Mouse (Mus musculus): ENCODE data around the gene Prkacb. TPM values are rescaled to one million over a fixed set of nuclear protein-coding genes. Genes with fewer than 3 reads are reported as not detected.
A peak's percentile ranks its signal among the peaks of the same experiment; 100 is the strongest.
"Not testable (repeated sequence)": the region's sequence is repeated elsewhere in the genome, so short reads cannot be mapped to it uniquely, and the experiment has no call there.

The Prkacb gene
- polyA plus RNA-seq, 3 experiments from 2014 or later, result 115 to 151 (median 125) TPM

DNA sequence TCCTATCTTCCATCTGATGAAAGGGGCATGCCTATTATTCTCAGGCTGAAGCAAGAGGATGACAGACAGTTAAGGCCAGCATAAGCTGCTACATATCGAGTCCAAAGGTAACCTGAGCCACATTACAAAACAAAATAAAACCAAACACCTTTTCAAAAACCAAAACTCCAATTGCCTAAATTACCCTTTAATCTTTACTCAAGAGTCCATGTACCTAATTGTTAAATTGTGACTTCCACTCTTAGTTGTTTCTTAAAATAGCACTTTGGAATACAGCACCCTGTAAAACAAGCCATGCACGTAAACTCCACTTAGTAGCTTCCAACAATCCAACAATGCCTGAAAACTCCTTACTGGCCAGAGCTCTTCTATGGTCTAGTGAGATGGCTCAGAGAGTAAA, 34.3 kb downstream of the Prkacb start:
- no peak for ATAC-seq

DNA sequence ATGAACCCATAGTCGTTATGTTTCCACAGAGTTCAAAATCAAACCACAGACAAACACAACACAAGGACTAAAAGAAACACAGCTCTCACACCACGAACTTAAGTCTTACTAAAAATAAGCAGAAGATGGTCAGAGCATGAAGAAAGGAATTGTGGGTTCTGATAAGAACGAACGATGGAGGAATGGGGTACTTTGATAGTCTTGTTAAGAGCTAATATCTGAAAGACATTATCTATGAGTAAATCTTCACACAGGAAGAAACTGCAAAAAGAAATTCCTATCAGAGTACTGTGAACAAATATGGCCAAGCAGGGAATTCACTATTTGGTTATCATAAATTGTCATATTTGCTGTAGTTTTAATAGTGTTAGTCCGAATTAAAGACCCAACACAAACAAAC, 36.1 kb downstream of the Prkacb start:
- ATAC-seq, result no peak

DNA sequence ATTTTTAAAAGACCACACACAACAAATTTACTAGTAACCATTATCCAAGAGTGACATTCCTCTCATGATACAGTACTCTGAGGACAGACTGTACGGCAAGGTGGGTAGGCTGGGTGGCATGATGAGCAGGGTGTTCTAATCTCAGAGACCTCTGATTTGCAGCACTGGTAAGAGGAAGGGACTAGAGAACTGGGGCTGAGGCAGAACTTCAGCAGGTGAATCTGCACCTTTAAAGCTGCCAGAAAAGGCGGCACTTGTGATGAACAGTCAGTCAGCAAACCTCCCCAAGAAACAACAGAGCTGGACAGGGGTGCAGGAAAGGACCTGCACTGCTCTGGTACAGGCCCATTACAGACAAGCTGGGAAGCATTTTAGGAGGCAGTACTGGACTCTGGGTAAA, 41.9 kb downstream of the Prkacb start:
- no peak for ATAC-seq

DNA sequence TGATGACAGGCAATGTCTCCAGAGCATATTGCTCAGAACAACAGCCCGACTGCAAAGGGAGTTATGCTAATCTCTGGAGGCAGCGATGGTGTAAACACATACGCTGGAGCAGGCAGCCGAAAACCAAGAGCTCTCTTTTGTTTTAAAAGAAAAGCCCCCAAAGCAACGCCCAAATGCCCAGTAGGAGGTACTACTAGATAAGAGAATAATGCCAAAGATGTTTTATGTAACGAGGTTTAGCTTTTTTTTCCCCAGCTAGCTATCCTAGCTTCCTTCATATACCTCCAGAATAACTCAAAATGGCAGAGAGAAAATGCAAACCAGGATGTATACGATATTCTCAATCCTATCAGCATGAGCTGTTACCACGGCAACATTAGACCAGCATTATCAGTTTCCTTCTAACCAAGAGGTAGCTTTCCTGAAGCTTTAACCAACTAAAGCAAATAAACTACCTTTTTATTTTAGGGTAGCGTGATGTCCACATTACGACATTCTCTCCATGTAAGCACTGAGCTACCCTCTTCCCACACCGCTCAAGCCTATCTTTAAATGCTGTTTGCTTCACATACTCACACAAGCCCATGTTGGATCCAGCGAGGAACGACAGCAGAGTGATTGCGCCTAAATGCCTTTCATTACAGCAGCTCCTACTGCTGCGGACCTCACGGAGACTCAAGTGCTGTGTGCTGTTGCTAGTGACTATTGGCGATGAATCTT, 42.7 kb downstream of the Prkacb start:
- ATAC-seq, result no peak

DNA sequence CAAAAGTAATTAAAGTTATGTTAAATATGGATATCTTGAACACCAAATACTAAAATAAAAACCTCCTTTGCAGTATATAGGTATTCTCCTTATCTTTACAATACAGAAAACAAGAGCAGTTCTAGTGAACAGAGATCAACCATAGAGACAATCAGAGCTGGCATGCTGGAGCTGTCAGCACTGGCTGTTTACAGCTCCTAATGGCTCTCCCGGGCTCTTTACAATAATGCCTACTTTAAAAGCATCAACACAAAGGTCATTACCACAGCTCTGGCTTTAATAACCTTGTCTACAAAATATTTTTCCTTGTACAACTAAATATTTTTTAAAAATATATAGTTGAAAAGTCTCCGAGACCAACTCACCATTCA, 43.2 kb downstream of the Prkacb start:
- ATAC-seq, result no peak

DNA sequence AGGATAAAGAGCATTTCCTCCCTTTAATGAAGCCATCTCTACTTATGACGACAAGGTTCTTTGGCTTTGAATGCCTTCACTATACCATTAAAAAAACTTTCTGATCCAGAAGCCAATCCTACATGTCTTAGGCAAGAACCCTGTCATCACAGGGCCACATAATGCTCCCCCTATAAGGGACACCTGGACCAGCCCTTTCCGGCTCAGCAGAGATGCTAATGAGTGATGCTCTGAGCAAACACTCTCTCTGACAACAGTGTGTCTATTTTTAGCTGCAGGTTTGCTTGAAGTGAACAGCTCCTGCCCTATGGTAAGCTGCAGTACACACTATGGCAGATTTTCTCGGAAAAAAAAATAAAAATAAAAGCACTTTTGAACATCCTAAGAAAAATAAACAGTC, 43.9 kb downstream of the Prkacb start:
- ATAC-seq, result no peak

DNA sequence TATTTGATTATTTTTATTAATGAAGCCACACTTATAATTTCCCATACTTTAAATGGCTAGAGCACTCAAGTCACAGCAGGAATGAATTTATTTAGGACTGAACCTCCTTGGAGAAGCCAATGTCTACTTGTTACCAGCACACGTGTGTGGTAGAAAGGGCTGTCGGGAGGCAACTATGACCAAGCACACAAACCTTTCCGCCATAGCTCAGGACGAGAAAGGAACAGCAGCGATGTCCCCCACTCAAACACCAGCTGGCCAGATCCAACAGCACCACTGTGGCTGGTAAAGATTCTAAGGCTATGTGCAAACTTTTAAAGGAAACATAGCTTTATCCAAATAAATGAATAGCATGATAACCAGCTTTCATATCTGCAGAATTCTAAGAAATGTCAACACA, 44.4 kb downstream of the Prkacb start:
- ATAC-seq, result no peak

DNA sequence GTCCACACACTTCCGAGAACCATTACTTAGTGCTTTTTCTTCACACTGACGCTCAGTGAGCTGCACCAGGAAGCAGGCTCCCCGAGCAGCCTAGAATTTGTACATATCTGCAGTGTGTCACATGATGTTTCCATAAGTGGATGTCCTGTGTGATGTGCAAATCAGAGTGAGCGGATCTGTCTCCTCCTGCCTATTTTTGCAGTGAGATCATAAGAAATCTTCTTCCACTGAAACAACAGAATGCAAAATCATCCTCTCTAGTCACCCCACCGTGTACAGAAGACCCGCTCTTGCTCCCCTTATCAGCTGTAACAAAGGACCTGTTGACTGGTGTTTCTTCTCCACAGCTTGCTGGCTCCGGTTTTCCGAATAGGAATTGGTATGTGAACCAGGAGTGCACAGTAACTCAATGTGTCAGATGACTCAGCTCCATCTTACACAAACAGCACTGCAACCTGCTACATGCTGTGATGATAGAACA, 46.0 kb downstream of the Prkacb start:
- ATAC-seq, result no peak

DNA sequence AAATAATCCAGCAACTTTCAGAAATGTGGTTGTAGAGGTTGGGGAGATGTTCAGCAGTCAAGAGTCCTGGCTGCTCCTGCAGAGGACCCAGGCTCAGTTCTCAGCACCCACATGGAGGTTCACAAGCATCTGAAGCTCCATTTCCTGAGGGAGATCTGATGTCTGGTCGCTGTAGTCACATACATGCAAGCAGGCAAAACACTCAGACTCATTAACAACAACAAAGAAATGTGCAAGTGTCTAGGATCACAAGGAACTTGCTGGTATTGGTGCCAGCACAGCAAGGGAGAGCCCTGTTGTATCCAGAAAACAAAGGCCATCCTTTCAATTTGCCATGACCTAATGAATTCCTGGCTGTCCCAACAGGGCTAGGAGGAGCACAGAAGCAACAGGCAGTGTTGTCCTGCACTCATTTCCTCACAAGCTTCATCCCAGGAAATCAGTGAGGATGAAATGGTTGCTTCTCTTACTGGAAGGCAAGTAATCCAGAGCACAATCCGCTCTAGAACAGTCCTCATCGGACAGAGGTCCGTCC, 46.7 kb downstream of the Prkacb start:
- no peak for ATAC-seq

DNA sequence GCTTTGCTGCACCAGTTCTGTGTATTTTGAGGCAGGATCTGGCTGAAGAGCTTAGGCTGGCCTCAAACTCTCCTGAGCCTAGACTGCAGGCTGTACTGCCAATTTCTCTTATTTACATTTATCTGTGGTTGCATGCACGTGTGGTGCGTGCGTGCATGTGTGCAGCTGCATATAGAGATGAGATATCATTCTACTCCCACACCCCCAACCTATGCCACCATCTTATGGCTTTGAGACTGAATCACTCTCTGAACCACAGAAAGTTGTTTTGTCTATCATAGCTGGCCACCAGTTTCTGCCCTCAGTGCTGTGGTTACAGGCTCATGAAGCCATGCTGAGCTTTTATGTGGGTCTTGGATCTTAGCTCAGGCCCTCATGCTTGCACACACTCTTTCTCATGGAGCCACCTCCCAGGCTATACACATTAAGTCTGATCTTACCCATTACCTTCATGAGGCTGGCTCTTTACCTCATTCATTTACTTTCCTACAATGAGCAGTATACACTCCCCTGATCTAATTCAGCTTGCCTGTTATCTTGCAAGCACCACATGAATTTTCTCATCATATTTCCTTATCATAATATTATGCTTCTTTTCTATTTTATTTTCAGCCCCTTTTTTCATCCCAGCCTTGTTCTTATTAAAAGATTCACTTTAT, 47.8 kb downstream of the Prkacb start:
- no peak for ATAC-seq

DNA sequence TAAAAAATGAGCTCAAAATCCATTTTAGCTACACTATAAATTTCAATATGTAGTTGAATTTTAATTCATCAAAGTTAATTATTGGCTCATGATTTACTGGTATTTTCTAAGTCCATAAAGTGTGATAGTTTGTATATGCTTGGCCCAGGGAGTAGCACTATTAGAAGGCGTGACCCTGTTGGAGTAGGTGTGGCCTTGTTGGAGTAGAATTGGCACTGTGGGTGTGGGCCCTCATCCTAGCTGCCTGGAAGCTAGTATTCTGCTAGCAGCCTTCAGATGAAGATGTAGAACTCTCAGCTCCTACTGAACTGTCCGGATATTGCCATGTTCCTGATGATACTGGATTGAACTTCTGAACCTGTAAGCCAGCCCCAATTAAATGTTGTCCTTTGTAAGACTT, 49.7 kb downstream of the Prkacb start:
- ATAC-seq, result not testable (repeated sequence)

DNA sequence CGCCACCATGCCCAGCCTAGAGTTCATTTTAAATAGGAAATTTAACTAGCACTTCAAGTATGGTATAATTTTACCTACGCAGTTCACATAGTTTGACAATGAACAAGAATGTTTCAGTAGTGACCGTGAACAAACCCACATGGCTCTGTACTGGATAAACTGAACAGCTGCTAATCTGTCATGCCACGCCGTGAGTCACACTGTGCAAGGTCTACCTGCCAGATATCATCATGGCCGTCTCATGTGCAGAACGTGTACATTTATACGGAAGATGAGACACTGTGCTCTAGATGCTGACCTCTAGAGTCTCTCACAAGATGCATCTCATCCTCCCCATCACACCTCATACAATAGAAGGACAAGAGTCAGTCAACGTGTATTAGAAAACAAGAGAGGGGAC, 51.5 kb downstream of the Prkacb start:
- no peak for ATAC-seq

DNA sequence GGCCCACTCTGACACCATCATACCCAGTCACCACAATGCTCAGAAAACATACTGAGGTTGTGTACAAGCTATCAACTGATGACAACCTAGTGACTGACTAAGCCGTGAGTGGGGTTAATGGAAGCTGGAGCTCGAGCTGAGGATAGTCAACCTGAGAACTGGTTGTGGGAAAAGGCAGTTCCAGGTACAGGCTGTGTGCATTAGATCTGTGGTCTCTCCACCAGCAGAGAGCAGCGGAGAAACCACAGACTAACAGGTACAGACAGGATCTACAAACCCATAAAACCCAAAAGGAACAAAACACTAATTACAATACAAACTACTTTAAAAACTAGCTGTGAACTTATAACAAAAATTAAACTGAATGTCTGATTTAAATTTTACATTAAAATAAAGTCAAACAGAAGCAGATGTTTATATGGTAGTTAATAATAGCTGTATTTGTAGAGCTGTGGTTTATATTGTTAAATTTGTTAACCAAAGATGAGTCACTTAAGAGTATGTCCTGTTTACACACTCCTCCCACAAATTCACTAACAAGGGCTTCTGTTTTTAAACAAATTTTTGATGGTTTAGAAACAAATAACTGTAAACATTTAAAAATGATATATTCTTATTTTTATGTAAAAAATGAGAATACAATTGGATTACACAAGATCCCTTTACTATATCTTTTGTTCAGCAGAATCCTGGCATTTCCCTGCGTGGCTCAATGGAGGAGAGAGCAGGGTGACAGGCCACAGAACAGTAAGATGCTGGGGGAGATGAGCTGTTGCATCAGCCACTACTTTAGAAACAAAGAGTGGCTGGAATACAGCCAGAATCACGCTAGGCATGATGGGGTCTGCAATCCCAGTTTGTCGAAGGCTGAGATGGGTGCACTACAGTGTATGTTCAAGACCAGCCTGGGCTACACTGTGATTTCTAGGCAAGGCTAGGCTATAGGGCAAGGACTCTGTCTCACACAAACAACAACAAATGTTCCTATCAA, 54.5 kb downstream of the Prkacb start:
- peak; percentile 69 for ATAC-seq

DNA sequence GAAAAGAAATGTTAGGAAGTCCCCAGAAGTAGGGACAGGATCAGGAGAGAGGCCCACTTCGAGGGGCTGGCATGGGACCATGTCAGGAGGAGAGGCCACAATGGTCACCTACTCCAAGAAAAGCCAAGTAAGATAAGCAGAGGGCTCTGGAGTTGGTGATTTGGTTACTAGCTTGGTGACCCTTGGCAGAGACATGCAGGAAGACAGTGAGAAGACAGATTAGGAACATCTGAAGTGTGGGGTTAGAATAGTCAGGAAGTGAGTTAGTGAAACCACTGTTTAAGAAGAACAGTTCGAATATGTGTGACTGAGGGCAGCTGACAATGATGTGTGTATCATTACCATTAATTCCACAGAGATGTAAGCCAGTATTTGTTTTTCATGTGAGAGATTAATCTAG, 58.5 kb downstream of the Prkacb start:
- ATAC-seq, result no peak

DNA sequence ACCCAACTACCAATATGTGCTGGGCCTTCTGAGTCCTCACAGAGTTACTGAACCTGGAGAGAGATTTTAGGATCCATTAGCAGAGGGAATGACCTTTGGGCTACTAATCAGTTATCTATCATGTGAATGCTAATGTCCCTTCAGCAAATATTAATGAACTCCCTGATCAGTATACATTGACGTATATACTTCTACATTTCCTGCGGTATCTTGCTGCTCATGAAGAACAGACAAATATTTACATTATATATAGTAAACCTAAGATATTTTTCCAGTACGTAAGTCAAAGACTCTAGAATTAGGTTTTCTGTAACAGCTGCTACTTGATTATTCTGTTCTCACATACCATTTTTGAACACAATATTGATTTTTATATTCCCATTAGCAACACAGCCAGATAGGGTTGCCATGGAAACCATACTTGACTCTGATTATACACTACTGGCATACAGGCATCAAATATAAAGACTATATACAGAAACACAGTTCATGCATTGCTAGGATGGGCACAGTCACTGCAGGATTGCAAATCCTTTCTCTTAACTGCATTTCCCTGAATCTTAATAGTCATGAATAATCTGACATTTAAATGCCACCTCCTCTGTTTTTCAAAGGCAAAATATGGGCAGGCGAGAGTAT, 71.1 kb downstream of the Prkacb start:
- no peak for ATAC-seq

DNA sequence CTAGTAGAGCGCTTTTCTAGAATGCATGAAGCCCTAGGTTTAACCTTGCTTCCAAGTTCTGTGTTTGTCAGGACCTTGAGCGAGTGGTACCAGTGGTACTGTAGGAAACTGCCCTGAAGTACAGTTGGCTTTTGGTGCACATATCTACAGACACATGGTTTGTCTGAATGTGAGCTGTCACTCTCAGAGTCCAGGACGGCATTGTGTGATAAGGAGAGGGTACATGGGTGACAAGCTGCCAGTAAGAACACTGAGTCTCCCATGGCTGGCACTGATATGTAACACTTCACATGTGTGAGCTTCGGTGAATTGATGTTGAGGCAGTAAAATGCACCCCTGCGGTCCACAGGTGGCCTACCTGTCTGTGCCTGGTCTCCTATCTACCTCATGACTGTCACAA, 71.6 kb downstream of the Prkacb start:
- no peak for ATAC-seq

DNA sequence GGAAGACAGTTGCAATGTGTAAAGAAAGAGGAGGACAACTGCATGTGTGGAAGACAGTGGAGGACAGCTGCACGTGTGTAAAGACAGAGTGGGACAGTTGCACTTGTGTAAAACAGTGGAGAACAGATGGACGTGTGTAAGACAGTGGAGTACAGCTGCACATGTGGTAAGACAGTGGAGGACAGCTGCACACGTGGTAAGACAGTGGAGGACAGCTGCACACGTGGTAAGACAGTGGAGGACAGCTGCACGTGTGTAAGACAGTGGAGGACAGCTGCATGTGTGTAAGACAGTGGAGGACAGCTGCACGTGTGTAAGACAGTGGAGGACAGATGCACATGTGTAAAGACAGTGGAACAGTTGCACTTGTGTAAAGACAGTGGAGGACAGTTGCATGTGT, 76.6 kb downstream of the Prkacb start:
- ATAC-seq, result not testable (repeated sequence)

DNA sequence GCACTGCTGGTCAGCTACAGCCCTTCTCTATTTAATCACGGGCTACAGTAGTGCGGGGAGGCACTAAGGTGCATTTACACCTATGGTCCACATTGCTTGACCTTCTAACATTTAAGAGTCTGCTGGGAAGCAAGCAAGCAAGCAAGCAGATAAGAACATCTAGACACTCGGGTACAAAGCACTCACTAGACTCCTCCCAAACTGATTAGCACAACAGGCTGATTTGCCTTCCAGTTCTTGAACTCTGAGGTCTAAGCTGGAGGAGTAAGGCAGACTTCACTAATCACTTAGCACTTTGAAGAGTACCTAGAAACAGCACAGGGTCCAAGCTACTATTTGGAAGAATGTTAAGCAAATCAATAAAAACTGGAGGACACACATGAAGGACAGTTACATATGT, 77.1 kb downstream of the Prkacb start:
- ATAC-seq, result no peak

DNA sequence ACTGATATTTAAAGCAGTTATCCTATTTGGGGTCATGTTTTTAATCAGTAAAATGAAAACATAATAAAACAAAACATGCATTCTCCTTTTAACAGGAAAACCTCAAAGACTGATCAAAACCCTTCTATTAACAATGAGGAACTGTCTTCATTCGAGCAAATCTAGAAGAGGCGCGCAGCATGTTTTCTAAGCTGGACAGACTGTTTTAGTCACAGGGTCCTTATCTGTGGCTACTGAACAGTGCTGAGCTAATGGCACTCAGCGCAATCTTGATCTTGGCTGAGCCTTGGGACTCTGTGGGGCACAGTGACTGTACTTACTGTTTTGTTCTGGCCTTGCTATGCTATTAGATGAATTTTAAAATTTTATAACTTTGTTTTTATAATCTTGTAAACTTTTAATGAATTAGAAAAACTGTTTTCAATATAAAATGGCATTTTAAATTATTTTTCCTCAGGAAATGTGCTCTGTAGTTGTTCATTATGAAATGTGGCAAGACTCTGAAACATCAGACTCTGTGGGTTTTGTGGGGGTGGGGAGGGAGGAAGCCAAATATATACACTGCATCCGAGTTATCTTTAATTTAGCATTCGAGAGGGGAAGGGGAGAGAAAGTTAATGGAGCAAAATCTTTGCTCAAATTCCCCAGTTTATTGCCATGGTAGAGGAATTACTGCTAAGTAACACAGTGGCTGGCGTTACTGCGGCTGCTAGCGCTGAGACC, 77.7 kb downstream of the Prkacb start:
- no peak for ATAC-seq

DNA sequence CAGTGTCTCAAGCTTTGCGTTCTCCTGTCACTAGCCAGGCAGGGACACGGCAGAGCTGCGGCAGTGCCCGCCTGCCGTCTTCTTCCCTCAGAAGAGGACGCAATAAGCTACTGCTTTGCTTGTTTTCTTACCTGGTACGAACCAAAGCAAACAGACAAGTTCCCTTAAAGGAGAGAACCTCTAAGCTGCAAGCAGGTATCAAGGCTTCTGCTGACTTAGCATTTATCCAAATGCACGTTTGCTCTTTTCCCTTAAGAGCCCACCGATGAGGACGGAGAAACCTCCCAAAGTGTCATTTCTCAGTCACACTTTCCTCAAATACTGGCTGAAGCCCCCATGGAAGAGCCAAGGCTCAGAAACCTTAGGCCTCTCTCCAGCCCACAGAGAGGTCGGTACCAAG, 81.3 kb downstream of the Prkacb start:
- ATAC-seq, result no peak

DNA sequence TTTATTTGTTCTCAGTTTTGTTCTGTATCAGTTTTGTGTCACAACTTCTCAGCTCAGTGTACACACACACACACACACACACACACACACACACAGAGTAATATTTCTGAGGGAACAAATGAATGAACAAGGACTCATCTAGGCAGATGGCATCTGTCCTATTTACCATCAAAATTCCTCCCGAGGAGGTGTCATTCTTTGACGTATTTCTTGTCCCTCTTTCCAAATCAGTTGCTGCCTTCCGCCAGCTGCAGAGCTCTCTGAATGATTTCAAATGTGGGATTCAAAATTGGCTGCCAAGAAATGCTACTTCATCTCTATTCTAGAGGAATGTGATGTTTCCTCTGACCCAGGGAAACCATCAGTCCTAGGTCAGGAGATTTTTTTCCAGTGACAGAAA, 89.8 kb downstream of the Prkacb start:
- no peak for ATAC-seq

DNA sequence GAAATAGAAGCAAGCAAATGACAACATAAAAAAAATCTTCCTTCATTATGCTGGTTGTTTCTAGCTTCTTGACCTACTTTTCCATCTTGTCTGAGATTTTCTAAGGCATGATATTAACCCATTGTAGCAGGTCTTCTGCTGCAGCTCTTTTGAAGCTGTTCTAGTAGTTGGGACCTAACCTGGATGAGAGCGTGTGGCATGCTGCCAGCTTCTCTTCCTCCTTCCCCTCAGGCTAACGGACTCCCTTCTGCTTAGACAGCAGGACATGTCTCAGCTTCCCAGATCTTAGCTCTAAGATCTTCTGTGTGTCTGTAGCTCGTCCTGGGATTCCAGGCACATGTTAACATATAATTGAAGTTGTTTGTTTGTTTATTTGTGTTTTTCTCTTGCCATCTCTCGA, 93.1 kb downstream of the Prkacb start:
- ATAC-seq, result no peak

Data from inflammation-experienced regulatory T-cells, adult 6 months (primary cell).